Mouse (Mus musculus) T-cell, adult 2 months (primary cell): ENCODE measurements around the gene Teddm1a.

Source experiments
- DNase-seq: peaks from one replicate; pipeline ENCODE4 v3.0.0; 2022; ENCODE audit warnings: low spot score

The Teddm1a gene

DNA sequence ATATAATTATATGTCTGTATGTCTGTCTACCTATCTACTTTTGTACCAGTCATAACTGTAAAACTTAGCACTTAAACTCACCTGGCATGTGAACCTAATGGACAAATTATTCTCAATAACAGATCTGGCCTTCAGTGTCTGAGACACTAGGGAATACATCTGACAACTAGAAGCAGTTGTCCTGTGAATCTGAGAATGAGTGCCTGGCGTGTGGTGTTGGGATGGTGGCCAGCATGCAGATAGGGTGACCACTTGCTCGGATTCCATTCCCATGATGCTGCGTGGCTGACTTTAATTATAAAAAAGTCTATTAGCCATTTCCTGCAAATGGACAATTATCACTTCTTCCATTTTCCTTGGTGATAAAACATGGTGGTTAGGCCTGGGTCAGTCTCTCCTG lies 14.3 kb downstream of the Teddm1a start:
- DNase-seq = no peak

- DNase-seq = no peak
Measured at GRCm38 (mm10) chr1:153908208-153908607, 16.7 kb downstream of the Teddm1a start.

- no peak for DNase-seq
Measured at GRCm38 (mm10) chr1:153908741-153909140, 17.2 kb downstream of the Teddm1a start.

DNA sequence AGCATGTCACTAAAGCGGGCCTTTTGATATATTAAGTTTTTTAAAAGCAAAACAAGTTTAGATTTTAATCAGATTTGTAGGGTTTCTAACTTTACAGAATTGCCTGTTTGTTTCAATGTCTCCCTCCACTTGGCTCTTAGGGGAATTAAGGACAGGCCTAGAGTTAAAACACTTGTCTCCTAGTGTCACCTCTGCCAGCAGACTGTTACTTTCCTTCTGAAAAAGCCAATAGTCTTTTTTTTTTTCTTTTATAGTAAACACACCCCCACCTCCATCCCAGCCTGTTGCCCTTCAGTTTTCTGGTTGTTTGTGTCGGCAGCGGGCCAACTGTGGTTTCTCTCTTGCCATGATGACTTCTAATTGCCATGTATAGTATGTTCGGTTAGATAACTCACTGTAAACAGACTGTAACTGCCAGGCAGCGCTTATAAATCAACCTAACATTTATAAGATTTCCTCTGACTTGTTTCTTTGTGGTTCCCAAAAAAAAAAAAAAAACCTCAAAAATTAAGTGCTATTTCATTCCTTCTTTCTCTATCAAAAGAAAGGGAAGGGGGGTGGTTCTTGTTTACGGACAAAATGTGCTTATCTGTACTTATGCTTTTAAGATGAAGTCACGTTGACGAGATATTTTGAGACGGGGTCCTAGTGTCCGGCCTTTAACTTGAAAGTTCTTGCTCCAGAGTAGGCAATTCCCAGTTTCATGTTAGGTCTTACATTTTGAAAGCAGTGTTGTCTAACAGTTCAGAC lies 17.8 kb downstream of the Teddm1a start:
- DNase-seq = no peak

- DNase-seq = no peak
Measured at GRCm38 (mm10) chr1:153909963-153910291, 18.4 kb downstream of the Teddm1a start.

DNA sequence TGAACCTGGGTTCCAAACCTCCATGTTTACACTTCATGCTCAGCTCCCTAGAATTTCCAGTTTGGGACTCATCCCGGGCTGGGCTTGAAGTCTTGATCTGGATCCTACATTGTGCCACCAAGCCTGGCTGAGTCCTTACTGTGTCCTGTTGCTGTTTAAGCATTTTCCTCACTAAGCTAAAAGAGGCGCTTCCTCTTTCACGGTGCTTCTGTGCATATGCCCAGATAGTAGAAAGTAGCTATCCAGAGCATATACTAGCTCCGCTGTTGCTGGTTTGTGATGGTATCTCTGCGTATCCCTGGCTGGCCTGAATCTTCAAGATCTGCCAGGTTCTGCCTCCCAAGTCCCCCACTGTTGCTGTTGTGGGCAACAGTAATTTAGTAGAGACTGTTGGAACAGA lies 18.9 kb downstream of the Teddm1a start:
- DNase-seq = no peak

GRCm38 (mm10) chr1:153911276-153911795 lies 19.8 kb downstream of the Teddm1a start:
- no peak for DNase-seq

DNA sequence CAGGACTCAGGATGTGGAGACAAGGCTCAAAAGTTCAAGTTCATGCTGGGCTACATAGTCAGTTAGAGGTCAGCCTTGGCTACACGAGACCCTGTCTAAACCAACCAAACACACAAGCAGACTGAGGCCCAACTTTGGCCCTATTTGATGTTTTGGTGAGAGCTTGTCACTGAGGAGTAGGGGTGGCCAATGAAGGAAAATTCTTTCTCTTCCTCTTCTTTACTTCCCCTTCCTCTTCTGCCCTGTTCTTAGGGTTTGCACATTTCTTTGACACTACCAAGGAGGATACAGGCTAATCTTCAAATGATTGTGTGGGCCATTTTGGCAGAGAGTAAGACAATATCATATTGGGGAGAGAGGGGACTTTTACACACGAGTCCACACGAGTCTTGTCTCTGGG lies 22.3 kb downstream of the Teddm1a start:
- DNase-seq = no peak

- DNase-seq = no peak
Measured at GRCm38 (mm10) chr1:153918521-153919206, 27.1 kb downstream of the Teddm1a start.

DNA sequence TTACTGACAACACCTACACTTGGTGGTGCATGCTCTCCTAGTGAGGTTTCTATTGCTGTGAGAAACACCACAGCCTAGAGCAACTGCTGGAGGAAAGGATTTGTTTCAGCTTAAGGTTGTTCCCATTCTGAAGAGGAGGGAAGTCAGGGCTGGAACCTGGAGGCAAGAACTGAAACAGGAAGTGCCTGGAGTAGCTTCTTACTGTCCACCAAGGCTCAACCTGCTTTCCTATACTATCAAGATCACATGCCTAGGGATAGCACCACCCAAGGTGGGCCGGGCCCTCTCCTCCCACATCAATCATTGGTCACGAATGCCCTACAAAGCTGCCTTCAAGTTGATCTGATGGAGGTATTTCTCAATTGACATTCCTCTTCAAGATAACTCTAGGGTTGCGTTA lies 30.1 kb downstream of the Teddm1a start:
- DNase-seq = no peak

DNA sequence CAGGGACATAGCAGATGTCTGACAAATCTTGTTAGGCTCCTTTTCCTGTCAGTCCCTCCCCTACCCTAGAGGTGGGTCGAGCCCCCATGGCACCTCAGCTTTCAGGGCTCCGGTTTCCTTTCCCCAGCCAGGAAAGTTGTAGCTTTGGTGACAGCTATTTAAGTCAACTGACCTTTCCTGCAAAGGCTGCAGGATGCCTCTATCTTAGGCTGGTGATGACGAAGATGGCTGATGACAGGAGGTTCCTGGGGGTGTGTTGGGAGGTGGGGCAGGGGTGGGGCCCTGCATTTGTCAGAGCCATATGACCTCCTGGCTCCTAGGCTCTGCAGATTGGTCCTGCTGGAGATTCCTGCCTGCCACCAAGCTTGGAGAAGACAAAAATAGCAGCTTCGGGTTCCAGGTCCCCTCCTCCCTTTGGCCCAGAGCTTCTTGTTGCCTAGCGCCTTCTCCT lies 31.1 kb downstream of the Teddm1a start:
- DNase-seq = no peak

- DNase-seq = no peak
Measured at GRCm38 (mm10) chr1:153924395-153925385, 33.1 kb downstream of the Teddm1a start.

DNA sequence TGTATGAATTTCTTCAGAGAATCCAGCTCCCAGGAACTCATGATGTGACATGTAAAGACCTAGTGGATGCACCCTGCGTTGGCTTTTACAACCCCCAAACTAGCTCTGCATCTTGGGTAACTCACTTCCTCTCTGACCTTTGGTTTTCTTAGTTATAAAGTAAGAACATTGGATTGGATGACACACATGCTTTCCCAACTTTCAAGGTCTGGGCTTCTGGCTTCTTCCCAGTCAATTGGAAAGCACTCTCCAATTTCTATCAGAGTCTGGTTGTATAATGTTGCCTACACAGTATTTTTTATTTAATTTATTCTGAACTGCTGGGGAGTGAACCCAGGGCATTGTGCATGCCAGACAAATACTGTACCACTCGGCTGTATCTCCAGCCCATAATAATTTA lies 38.9 kb downstream of the Teddm1a start:
- DNase-seq = no peak

DNA sequence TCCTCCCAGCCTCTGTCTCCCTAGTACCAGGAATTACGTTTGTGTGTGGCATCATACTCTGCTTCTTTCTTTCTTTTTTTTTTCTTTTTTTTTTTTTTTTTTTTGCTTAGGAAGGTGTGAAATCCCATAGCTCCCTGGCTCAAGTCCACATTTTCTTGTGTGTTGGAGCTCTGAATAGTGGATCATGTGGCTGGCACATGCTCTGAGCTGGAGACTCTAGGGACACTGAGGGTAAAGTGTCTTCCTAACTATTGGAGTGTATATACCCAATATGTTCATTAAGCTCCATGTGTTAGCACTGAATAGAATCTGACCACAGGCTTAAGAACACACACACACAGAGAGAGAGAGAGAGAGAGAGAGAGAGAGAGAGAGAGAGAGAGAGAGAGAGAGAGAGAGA lies 42.2 kb downstream of the Teddm1a start:
- no peak for DNase-seq

GRCm38 (mm10) chr1:153935844-153936380 lies 44.4 kb downstream of the Teddm1a start:
- no peak for DNase-seq

GRCm38 (mm10) chr1:153937025-153937424 lies 45.5 kb downstream of the Teddm1a start:
- DNase-seq = no peak

GRCm38 (mm10) chr1:153940986-153941385 lies 49.4 kb downstream of the Teddm1a start:
- no peak for DNase-seq
